Mouse (Mus musculus) liver, embryonic 15.5 days (tissue): ENCODE data around the gene Cpm. TPM values are rescaled to one million over a fixed set of nuclear protein-coding genes. Genes with fewer than 3 reads are reported as not detected.

Source experiments
- ATAC-seq: fragments of 200-750 bp; cut with Nextera tagmentation; 2 replicates; pipeline ENCODE4 v1.8.0; 2017; ENCODE audit warnings: moderate number of reproducible peaks, mild to moderate bottlenecking, moderate library complexity; ENCODE audit not compliant: insufficient read depth
- H3K27ac ChIP-seq: fragments of 300-500 bp; sonication (generic); replicated peaks from 2 replicates; pipeline ENCODE4 v1.5.1; 2015; ENCODE audit warnings: mild to moderate bottlenecking, inconsistent platforms
- H3K27me3 ChIP-seq: fragments of 300-500 bp; sonication (generic); 2 replicates; pipeline ENCODE4 v1.6.1; 2015; ENCODE audit warnings: mild to moderate bottlenecking, inconsistent platforms
- H3K36me3 ChIP-seq: fragments of 300-500 bp; sonication (generic); replicated peaks from 2 replicates; pipeline ENCODE4 v1.6.1; 2015; ENCODE audit warnings: moderate library complexity, mild to moderate bottlenecking, inconsistent platforms
- H3K4me1 ChIP-seq: fragments of 300-500 bp; sonication (generic); replicated peaks from 2 replicates; pipeline ENCODE4 v1.6.1; 2015; ENCODE audit warnings: inconsistent platforms
- H3K4me2 ChIP-seq: fragments of 300-500 bp; sonication (generic); 2 replicates; pipeline ENCODE4 v1.6.1; 2015; ENCODE audit warnings: moderate library complexity, mild to moderate bottlenecking, inconsistent platforms
- H3K4me3 ChIP-seq: fragments of 300-500 bp; sonication (generic); replicated peaks from 2 replicates; pipeline ENCODE4 v1.5.1; 2015; ENCODE audit warnings: mild to moderate bottlenecking, inconsistent platforms
- H3K9ac ChIP-seq: fragments of 300-500 bp; sonication (generic); 2 replicates; pipeline ENCODE4 v1.6.1; 2015; ENCODE audit warnings: moderate library complexity, mild to moderate bottlenecking, inconsistent platforms
- H3K9me3 ChIP-seq: fragments of 300-500 bp; sonication (generic); replicated peaks from 2 replicates; pipeline ENCODE4 v1.6.1; 2016; ENCODE audit warnings: inconsistent platforms
- WGBS: fragments of 180-500 bp; shearing (Covaris S2); methylation state at CpG from one replicate; pipeline ENCODE4 v1.1.7; 2015; ENCODE audit warnings: mixed read lengths; ENCODE audit not compliant: insufficient replicate concordance; 5-methylcytosine and 5-hydroxymethylcytosine counted together
- polyA plus RNA-seq: library from polyadenylated mRNA; unstranded; fragments of >200 nt; fragmentation: Nextera tagmentation; extraction: Ambion mirVana; gene quantifications from 2 replicates; pipeline ENCODE4 v1.2.1, GENCODE M21; 2015

Cpm gene
- polyA plus RNA-seq, 1 experiment from 2014 or later: 15.7 TPM

DNA sequence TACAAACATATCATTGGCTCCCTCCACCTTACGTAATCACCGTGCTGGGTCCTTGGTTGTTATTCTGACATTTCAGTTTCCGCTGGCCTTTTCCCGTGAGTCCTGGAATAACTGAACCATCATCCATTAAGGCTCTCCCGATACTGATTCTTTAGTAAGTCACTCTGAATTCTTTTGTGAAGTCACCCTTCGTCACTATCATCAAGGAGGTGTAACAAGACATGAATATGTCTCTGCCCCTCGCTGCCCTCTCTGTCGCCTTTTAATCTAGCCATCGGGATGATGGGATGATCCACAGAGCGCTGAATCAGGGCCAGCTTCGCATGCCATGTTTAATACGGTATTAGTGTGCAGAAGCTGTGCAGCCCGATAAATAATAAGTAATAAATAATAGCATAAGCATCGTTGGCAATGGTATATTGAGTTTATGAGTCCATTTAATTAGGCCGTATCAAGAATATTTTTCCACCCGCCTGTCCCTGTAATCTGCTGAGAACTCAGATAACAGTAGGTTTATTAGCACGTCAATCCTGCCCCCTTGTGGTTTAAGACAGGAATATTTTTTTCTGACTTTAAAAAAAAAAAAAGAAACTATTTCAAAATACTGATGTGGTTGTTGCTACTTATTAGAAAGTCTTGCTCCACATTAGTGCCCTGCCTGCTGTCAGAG lies 47.5 kb downstream of the Cpm start:
- Histone ChIP-seq H3K9ac (no peak overlapping the region), H3K9me3 (no peaks in the 10 kb centered on the region), H3K4me2 (peak overlapping the region; percentile 43), H3K36me3 (0 out of 2 replicates have a peak, but pooled peaks cover 2% of the 10 kb centered on the region), H3K4me1 (peaks cover 24% of the 10 kb centered on the region), H3K4me3 (no peak overlapping the region; the same call in 1 of the 2 replicates), H3K27me3 (0 out of 2 replicates have a peak, but pooled peaks cover 8% of the 10 kb centered on the region), H3K27ac (no peak overlapping the region)
- no peak for ATAC-seq
- 27% methylated on average over 17 of the region's 17 CpGs for WGBS

DNA sequence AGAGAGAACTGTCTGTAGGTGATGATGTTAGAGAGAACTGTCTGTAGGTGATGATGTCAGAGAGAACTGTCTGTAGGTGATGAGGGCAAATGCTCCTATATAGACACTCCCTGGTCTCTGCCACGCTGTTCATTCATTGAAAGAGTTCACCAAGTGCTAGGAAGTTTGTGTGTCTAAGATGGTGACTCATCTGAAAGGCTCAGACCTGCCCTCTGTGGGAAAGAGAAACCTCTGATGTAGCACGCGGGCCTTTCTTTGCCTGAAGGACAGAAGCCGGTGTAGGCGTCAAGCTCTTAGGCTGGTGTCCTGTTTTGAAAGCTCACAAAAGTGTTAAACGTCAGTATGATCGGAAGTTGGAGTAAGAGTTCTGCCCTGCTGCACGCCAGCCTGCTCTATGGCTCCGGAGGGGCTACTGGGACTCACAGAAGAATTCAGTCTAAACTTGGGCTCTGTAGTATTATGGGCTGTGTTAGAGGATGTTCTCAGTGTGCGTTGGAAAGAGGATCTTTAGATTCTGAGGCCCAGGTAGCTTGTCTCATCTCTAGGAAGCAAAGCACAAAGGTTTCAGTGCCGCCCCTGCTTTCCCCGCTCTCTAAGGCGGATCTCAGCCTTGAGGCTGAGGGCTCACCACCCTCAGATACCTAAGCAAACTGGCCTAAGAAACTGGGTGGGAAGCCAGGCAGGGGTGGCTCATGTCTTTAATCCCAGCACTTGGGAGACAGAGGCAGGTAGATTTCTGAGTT lies 48.4 kb downstream of the Cpm start:
- ATAC-seq: no peak
- H3K9me3 ChIP-seq: no peaks in the 10 kb centered on the region
- no peak overlapping the region for H3K27ac ChIP-seq
- WGBS: 66% methylated on average over 13 of the region's 13 CpGs
- H3K4me1 ChIP-seq: peaks cover 24% of the 10 kb centered on the region
- 0 out of 2 replicates have a peak, but pooled peaks cover 2% of the 10 kb centered on the region for H3K36me3 ChIP-seq
- H3K27me3 ChIP-seq: 0 out of 2 replicates have a peak, but pooled peaks cover 8% of the 10 kb centered on the region
- H3K4me2 ChIP-seq: no peak overlapping the region
- H3K9ac ChIP-seq: no peak overlapping the region
- H3K4me3 ChIP-seq: no peak overlapping the region

DNA sequence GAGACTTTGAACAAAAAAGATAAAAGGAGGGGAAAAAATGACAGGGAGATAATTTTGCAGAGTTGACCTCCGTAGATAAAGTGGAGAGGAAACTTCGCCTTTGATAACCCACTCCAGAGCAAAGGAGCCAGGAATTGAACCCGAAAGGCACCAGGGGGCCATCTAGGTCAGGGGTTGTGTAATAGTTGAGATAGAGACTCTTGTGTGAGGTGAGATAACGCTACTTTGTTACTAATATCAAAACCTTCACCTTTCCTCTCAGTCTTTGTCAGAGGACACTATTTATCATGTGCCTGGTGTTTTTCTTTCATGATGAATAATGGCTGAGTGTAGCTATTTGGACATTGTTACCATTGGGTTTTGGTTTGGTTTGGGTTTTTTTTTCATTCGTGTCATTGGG lies 49.1 kb downstream of the Cpm start:
- H3K9me3 ChIP-seq: no peaks in the 10 kb centered on the region
- H3K4me3 ChIP-seq: no peak overlapping the region
- H3K9ac ChIP-seq: no peak overlapping the region
- H3K4me1 ChIP-seq: peaks cover 24% of the 10 kb centered on the region
- WGBS: 15% methylated on average over 5 of the region's 5 CpGs
- H3K27ac ChIP-seq: no peak overlapping the region
- H3K4me2 ChIP-seq: no peak overlapping the region
- H3K27me3 ChIP-seq: 0 out of 2 replicates have a peak, but pooled peaks cover 8% of the 10 kb centered on the region
- H3K36me3 ChIP-seq: 0 out of 2 replicates have a peak, but pooled peaks cover 2% of the 10 kb centered on the region
- ATAC-seq: peak; percentile 60

DNA sequence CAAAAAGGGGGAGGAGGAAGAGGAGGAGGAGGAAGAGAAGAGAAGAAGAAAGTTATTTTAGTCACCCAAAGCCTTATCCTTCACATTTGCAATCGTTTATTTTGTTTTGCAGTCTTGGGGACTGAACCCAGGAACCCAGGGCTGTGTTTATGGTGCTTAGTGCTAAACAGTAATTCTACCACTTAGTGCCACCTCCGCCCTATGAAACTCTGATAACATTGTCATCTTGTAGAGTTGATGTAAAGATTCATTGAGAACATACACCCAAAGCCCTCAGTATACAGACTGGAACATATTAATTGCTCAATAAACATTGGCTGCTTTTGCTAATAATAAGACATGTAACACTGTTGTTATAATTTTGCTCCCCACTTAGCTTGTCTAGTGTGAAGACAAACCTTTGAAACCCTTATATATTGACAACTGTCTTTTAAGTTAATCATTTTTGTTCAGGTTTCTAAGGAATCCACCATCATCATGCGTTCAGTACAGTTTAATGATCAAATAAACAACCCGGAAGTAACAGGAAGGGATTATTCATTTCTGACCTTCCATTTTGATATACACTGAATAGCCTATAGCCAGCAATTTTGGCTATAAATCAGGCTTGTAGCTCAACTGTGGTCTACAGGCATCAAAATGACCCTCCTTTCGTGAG lies 49.9 kb downstream of the Cpm start:
- ATAC-seq: no peak
- 69% methylated on average over 5 of the region's 5 CpGs for WGBS
- no peak overlapping the region for H3K9ac ChIP-seq
- H3K27me3 ChIP-seq: 0 out of 2 replicates have a peak, but pooled peaks cover 8% of the 10 kb centered on the region
- peaks cover 24% of the 10 kb centered on the region for H3K4me1 ChIP-seq
- H3K4me3 ChIP-seq: no peak overlapping the region
- 0 out of 2 replicates have a peak, but pooled peaks cover 2% of the 10 kb centered on the region for H3K36me3 ChIP-seq
- H3K9me3 ChIP-seq: no peaks in the 10 kb centered on the region
- no peak overlapping the region for H3K4me2 ChIP-seq
- no peak overlapping the region for H3K27ac ChIP-seq

DNA sequence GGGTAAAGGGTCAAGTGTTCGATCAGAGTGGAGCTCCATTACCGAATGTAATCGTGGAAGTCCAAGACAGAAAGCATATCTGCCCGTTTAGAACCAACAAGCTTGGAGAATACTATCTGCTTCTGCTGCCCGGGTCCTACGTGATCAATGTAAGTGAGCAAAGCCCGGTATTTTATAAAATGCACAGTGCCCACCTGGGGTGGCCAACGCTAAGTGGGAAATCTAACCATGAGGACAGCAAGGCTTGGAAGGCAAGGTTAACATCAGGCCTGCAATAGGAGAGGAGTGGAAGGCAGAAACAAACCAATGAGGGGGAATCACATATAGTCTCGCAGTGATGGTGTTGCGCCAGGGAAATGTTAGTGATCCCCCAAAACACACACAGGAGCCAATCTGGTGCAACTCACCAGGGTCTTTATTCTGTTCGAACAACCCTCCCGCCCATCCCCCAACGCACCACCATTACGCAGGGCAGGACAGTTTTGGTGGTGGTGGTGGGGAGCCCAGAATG lies 50.7 kb downstream of the Cpm start:
- ATAC-seq: no peak
- Histone ChIP-seq H3K4me1 (peaks cover 24% of the 10 kb centered on the region), H3K4me3 (no peak overlapping the region), H3K27ac (no peak overlapping the region), H3K4me2 (no peak overlapping the region), H3K27me3 (0 out of 2 replicates have a peak, but pooled peaks cover 8% of the 10 kb centered on the region), H3K9me3 (no peaks in the 10 kb centered on the region), H3K36me3 (0 out of 2 replicates have a peak, but pooled peaks cover 2% of the 10 kb centered on the region), H3K9ac (no peak overlapping the region)
- 79% methylated on average over 14 of the region's 14 CpGs for WGBS

DNA sequence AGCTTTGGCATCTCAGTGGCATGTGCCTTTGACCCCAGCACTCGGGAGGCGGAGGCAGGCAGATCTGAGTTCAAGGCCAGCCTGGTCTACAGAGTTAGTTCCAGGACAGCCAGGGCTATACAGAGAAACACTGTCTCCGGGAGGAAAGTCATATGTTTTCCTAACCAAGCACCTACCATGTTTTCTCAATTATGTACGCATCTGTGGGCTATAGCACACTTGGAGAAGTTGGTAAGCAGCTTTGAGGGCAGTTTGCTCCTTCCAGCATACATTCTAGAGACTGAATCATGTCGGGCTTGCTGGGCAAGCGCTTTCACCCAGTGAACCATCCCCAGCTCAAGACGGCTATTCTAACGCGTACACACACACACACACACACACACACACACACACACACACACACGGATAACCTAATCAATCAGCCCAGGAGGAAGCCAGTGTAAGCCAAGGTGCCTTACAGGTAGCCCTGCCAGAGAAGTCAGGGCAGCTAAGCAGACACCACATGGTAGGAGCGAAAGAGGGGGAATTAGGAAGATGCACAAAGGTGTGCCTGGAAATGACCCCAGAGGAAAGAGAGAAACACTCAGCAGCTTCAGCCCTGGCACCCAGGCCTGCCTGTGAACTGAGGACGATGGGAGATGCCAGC lies 51.7 kb downstream of the Cpm start:
- no peak for ATAC-seq
- 69% methylated on average over 12 of the region's 12 CpGs for WGBS

DNA sequence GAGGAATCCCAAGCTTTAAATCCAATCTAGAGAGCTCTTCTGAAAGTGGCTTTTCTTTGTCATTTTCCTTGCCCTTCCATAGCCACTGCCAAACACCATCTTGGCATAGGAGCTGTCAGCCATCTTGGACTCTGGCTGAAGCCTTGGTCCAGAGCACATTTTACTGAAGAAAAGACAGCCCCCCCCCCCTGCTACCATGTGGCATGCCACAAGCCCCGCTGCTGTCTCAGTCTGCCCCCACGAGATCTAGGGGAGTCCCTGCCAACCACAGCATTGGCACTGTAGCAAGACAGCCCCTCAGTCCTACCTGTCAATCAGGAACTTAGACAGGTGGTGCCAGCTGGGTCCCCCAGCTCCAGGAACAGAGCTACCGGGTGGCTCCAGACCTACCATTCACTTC lies 52.2 kb downstream of the Cpm start:
- no peak overlapping the region for H3K4me2 ChIP-seq
- H3K4me3 ChIP-seq: no peak overlapping the region
- no peak overlapping the region for H3K9ac ChIP-seq
- no peak overlapping the region for H3K27ac ChIP-seq
- ATAC-seq: no peak
- WGBS: 66% methylated on average over 3 of the region's 3 CpGs
- H3K9me3 ChIP-seq: no peaks in the 10 kb centered on the region
- no peaks in the 10 kb centered on the region for H3K27me3 ChIP-seq
- 0 out of 2 replicates have a peak, but pooled peaks cover 2% of the 10 kb centered on the region for H3K36me3 ChIP-seq
- peaks cover 20% of the 10 kb centered on the region for H3K4me1 ChIP-seq

More for the DNA sequence above, 51.7 kb downstream of the Cpm start:
- Histone ChIP-seq H3K9me3 (no peaks in the 10 kb centered on the region), H3K9ac (no peak overlapping the region), H3K4me1 (peaks cover 24% of the 10 kb centered on the region), H3K4me2 (no peak overlapping the region), H3K27me3 (0 out of 2 replicates have a peak, but pooled peaks cover 2% of the 10 kb centered on the region), H3K36me3 (0 out of 2 replicates have a peak, but pooled peaks cover 2% of the 10 kb centered on the region), H3K27ac (no peak overlapping the region), H3K4me3 (no peak overlapping the region)

DNA sequence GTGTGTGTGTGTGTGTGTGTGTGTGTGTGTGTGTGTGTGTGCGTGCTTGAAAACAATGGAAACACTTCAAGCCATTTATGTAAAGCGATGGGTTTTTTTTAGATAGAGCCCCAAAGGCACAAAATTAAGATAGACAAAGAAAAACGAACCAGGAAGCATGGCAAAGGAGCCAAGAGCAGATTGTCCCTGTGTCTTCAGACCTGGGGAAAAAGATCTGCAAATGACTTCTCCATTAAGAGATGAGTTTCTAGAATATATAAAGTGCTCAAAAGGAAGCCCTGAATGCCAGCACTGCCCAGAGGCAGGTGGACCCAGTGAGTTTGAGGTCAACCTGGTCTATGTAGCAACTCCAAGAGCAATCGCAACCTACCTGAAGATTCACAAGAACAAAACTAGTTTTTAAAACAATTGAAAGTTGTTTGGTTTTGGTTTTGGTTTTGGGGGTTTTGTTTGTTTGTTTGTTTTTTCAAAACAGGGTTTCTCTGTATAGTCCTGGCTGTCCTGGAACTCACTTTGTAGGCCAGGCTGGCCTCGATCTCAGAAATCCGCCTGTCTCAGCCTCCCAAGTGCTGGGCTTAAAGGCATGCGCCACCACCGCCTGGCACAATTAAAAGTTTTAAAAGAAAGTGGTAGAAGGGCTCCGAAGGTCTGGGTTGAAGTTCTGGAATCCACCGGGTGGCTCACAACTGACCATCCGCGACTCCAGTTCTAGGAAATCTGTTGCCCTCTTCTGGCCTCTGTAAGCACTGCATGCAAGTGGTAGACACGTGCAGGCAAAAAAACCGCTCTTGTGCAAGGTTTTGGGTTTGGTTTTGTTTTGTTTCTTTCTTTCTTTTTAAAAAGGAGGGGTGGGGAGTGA lies 52.9 kb downstream of the Cpm start:
- Histone ChIP-seq H3K36me3 (0 out of 2 replicates have a peak, but pooled peaks cover 2% of the 10 kb centered on the region), H3K9ac (no peak overlapping the region), H3K4me3 (no peak overlapping the region), H3K4me1 (peaks cover 17% of the 10 kb centered on the region), H3K9me3 (no peaks in the 10 kb centered on the region), H3K27ac (no peak overlapping the region), H3K4me2 (no peak overlapping the region), H3K27me3 (no peaks in the 10 kb centered on the region)
- WGBS: 55% methylated on average over 14 of the region's 14 CpGs
- no peak for ATAC-seq

DNA sequence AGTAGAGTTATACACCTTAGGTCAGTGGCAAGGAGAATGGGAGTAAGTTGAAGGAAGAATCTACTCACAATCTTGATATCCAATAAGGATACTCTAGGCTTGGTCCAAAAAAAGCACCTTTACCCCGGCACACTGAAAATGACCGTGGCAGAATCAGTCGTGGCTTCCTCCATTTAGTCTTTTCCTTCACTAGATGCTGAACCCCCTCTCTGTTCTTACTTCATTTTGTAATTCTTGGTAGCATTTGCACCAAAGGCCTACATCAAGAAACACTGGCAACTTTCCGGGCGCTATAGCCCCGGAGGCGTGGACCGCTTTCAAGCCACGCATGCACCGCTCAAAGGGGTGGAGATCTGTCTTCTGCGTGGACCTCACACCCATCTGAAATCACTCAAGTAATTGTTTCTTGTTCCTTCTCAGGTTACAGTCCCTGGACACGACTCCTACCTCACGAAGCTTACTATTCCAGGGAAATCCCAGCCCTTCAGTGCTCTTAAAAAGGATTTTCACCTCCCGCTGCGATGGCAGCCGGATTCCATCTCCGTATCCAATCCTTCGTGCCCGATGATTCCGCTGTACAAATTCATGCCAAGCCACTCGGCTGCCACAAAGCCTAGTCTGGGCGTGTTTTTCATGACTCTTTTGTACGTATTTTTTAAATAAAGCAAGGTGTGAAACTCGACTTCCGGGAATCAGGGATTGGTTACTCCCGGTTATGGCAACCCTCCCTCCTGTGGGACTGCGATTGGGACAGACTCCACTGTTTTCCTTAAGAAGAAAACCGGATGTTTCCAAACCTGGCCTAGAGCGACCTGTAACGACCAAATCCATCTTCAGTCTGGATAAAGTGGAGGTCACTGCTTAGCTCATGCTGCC lies 53.8 kb downstream of the Cpm start:
- no peak overlapping the region for H3K4me2 ChIP-seq
- 78% methylated on average over 30 of the region's 30 CpGs for WGBS
- H3K4me1 ChIP-seq: peaks cover 9% of the 10 kb centered on the region
- peaks cover 5% of the 10 kb centered on the region; the same call in 1 of the 2 replicates for H3K36me3 ChIP-seq
- H3K9ac ChIP-seq: no peak overlapping the region
- H3K27ac ChIP-seq: no peak overlapping the region
- H3K9me3 ChIP-seq: no peaks in the 10 kb centered on the region
- no peak overlapping the region for H3K4me3 ChIP-seq
- no peaks in the 10 kb centered on the region for H3K27me3 ChIP-seq
- ATAC-seq: no peak
